Mouse (Mus musculus) fat pad, adult 2 months (tissue): ENCODE results near the gene Dnph1.
"Not testable (repeated sequence)": the region's sequence is repeated elsewhere in the genome, so short reads cannot be mapped to it uniquely, and the experiment has no call there.

Experiments
- DNase-seq: peaks from one replicate; pipeline ENCODE4 v3.0.0-alpha.2; 2011; ENCODE audit warnings: low read depth, low spot score; ENCODE audit errors: extremely low read depth

The Dnph1 gene

DNA sequence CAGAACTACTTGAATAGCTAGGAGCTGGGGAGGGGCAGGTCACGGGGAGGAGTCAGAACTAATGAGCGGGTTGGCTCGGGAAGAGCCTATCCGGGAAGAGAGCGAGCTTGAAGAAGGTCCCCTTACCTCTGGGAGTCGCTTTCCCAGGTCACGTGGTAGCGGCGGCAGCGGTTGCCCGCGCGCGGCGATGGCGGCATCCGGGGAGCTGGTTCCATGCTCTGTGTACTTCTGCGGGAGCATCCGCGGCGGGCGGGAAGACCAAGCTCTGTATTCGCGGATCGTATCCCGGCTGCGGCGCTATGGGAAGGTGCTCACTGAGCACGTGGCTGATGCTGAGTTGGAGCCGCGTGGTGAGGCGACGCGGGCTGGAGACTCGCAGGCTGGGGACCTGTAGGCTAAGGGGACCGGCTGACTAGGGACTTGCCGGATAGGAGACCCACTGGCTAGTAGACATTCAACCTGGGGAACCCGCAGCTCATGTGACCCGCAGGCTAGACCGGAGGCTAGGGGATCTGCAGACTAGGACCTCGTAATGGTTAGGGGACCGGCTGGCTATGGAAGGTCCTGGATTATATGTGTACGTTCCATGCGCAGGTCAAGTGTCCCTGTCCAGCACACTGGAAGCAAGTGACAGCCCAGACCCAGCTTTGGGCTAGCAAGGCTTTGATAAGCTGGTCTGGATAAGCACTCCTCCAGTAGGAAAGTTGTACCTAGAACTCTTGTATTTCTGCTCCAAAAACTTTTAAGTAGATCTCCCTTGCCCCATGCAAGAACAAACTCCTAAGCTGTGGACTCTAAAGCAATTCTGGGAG lies at the start of gene Dnph1:
Gene Dnph1, plus strand, starts transcription at position 89 of the 812 bp plus-strand sequence.
- DNase-seq: peak; percentile 33

- DNase-seq: no peak
Measured at GRCm38 (mm10) chr17:46452683-46453082, 43.8 kb upstream of the Dnph1 start.

DNA sequence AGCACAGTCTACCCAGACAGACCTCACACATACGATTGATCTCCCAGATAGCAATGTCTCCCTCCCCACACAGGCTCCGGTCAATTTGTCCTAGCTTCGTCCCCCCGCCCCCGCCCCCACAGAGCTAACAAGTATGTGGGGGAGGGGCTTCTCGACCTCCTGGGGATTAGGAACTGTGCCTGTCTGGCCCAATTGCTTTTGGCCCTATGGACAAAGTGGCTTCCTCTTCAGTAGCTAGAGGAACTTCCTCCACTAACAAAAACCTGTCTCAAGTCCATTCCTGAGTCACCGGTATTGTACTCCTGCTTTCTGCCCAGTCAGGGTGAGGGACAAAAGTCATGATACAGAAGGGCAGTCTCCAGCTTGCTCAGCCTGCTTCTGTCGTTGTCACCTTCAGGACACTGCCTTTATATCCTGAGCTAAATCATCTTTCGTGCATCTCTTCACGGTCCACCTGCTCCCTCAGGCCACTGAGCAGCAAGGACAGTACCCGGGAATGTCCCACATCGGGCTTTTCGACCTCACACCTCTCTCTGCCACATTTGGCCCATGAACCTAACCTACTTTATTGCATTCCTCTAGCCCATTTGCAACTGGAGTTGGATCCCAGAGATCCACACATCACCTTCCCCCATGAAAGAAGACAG lies 43.1 kb upstream of the Dnph1 start:
- no peak for DNase-seq

DNA sequence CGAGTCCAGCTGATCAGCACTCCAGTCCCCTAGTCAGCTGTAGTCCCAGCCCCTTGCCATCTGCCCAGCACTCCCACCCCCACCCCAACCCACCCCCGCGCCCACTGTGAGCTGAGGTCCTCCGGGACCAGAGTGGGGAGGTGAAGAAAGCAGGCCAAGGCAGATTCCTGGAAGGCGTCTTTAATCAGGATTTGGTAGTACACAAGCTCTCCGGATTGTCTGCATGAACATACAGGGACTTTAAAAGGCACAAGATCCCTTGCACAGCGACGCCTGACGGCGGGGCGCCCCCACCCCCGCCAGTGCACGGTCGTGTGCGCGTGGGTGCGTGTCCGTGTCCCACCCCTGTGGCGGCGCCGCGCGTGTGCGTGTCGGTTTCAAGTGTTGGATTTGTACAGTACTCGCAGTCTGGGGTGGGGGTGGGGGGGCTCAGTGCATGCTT lies 42.5 kb upstream of the Dnph1 start:
- no peak for DNase-seq

- DNase-seq: no peak
Measured at GRCm38 (mm10) chr17:46454539-46454938, 42.0 kb upstream of the Dnph1 start.

- DNase-seq: no peak
Measured at GRCm38 (mm10) chr17:46455110-46455691, 41.3 kb upstream of the Dnph1 start.

DNA sequence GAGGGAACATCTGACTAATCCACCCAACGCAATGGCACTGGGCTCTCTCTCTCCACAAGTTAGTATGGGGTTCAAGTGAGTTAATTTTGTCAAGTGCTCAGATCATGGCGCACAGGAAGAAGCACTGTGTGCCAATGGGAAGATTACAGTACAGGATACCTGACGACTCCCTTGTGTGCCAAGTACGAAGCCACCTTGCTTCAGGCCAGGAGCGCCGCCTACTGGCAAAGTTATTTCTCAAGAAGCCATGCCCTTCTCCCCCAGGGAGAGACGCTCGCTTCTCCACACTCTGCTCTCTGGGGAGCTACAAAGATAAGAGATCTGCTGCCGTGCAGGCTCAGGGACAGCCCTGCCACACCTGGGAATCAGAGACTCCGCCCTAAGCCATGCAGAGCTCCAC lies 38.7 kb upstream of the Dnph1 start:
- peak; percentile 1 for DNase-seq

DNA sequence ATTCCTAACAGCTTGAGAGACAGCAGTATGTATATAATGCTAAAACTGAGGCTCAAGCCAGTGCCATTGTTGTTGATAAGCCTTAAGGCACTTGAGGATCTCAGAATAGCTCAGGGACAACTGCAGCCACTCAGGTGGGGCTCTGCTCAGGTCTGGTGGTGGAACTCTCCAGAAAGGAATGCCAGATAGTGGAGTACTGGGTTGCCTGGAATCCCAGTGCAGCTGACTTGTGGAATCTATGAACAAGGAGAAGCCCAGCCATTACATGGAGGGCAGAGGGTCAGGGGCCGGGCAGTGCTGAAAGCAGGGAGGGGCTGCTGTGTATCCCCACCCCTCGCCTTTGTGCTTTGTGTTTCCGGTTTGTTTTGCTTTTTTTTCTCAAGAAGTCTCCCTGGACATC lies 38.1 kb upstream of the Dnph1 start:
- no peak for DNase-seq

DNA sequence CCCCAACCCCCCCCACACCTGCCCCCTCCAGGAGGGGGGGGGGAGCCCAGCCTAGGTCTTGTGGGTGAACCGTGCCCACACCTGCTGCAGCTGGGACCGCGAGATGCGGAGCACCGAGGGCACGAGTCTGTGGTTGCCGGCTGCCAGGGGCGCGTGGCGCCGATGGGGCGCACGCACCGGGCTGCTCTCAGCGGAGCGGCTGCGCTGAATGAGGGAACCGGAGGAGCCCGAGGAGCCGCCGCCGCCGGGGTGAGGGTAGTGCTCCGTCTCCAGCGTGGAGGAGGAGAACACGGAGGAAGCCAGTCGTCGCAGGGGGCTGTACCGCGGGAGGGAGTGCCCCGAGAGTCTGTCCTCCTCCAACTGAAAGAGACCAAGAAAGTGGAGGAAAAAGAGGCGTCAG lies 35.8 kb upstream of the Dnph1 start:
- DNase-seq: no peak

DNA sequence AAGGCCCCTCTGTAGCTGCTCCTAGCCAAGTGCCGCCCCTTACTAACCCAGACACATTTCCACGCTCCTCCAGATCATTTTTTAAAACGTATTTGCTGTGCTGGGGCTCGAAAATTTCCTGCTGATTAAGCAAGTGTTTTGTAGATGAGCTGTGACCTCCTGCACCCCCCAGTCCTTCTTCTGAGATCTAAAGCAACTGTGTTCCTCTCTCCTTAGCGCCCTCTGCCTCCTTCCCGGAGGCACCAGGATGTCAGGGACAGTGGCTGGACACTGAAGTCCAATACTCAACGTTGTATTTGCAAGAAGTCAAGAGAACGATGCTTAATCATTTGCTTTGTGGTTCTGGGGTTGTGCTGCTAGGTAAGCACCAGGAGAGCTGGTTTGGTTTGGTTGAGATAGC lies 35.2 kb upstream of the Dnph1 start:
- DNase-seq: no peak

- no peak for DNase-seq
Measured at GRCm38 (mm10) chr17:46462226-46462625, 34.3 kb upstream of the Dnph1 start.

GRCm38 (mm10) chr17:46467830-46468229 lies 28.7 kb upstream of the Dnph1 start:
- no peak for DNase-seq

DNA sequence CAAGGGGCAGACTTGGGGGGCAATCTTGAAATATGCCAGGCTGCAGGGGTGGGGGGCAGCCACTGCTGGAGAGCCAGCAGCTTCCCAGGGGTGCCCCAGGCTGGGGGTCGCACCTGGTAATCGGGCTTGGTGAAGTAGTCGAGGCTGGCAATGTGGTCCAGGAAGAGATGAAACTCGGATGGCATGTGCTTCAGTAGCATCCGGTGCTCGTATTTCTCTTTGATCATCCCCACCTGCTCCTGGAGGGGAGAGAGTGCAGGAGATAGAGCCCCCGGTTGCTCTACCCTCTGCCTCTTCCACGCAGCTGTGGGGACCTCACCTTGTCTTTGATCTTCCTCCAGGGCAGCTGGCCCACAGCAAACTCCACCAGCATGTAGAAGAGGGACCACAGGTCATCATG lies 19.9 kb upstream of the Dnph1 start:
- no peak for DNase-seq

- no peak for DNase-seq
Measured at GRCm38 (mm10) chr17:46477286-46477685, 19.2 kb upstream of the Dnph1 start.

DNA sequence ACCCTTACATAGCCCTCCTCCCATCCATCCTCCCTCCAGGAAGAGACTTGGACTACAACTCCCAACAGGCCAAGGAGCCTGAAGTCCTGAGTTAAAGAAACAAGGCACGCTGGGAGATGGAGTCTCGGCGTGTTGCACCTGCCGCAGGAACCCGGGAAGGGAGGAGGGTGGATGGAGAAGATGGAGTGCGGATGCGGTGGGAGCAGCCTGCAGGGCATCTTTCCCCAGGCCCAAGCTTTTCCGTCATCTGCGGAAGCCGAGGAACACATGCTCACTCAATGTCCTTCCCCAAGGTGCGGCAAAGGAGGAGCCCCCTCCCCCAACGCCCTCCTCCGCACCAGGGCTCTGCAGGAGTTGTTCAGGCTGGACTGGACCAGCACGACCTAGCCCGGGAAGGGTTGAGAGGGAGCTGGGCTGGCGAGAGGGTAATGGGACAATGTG lies 12.9 kb upstream of the Dnph1 start:
- no peak for DNase-seq

DNA sequence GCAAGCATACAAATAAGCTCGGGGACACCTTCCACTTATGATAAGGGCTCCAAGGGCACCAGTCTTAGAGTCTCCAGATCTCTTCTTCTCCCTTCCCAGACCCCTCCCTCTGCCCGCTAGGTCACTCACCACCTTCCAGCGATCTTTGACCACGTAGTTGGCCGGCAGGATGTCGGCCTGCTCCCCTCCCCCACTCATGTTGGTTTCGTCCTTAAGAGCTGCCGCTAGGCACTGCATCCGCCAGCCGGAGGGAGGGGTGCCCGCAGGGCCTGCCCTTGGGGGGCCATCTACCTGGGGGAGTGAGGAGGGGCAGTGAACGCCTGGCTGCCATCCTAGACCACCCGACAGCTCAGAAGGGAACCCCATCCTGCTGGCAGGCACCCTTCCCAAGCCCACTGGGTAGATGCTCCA lies 12.5 kb upstream of the Dnph1 start:
- no peak for DNase-seq

- no peak for DNase-seq
Measured at GRCm38 (mm10) chr17:46484461-46484875, 12.0 kb upstream of the Dnph1 start.

DNA sequence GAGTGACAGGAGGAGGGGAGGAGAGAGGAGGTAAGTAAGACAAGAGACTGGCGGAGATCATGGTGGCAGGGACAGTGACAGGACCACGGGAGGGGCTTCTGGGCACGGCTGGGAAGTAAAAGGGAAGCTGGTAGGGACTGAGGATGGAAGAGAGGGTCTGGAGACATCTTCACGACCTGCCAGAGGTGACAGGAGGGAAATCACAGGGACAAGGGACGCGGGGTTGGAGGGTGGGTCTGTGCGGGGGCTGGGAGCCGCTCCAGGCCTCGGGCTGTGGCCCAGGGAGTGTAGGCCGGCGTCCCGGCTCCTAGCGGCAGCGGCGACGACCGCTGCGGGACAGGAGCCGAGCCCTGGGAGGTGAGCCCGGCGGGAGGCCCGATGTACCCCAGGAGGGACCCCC lies 9.5 kb upstream of the Dnph1 start:
- DNase-seq: no peak

DNA sequence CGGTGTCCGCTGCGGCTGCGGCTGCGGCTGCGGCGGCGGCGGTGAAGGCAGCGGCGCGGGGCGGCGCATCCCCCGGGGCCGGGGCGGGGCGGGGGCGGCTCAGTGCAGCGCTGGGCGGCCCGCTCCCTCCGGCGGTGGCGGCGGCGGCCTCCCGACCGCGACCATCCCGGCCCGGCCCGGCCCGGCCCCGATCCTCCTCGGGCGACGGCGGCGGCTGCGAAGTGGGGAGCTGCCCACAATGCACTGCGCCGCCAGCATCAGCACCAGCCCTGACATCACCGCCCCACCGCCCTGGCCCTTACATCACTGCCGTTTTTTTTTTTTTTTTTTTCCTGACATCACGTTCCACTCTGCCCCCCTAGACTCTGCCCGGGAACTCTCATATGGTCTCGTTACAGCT lies 9.1 kb upstream of the Dnph1 start, which contains the start of gene Ttbk1:
Gene Ttbk1, minus strand, starts transcription at position 245 of the 400 bp plus-strand sequence.
- DNase-seq: no peak

DNA sequence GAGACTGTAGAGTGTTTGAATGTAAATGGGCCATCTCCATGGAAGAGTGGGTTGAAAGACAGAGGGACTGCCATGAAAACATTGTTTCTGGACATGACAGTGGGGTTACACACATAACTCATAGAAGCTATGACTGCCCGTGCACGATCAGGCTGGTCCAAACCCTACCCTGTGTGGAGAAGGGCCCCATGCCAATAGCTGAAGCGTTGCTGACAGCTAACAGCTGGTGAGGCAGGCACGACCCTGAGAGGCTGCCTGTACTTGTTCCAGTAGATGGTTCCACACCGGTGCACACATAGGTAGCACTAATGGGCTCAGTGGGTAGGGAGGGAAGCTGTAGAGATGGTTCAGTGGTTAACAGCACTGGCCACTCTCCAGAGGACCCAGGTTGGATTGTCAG lies 1.0 kb upstream of the Dnph1 start:
- no peak for DNase-seq

- not testable (repeated sequence) for DNase-seq
Measured at GRCm38 (mm10) chr17:46496081-46496480, 430 bp upstream of the Dnph1 start.

DNA sequence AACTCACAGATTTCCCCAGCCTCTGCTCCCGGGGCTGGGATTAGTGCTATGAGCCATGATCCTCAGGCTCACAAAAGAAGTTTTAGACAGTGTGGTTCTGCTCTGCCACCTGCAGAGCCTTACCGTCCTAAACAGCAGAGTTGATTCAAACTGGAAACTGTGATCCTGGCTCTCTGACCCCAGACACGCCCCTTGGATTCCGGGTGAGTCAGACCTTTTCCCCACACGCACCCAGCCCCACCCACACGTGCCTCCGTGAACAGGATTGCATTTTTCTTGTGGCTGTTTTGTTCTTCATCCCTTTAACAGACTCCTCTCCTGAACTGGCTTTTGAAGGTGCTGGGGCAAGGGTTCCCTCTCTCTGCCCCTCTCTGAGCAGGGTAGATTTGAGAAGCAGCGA lies 1.4 kb downstream of the Dnph1 start:
- no peak for DNase-seq
